Mouse (Mus musculus) cerebellum, adult 2 months (tissue): ENCODE results near the gene Eya2.

Experiments used
- CTCF ChIP-seq: fragments of 200-500 bp; IDR thresholded peaks from 2 replicates; pipeline ENCODE4 v1.5.1; 2011; ENCODE audit warnings: low read depth, mild to moderate bottlenecking, control low read depth, low read length, moderate library complexity, borderline replicate concordance; ENCODE audit not compliant: insufficient read depth
- POLR2A ChIP-seq: fragments of 200-500 bp; IDR thresholded peaks from 2 replicates; pipeline ENCODE4 v1.6.1; 2011; ENCODE audit warnings: low read length, control low read depth, borderline replicate concordance; ENCODE audit not compliant: insufficient read depth

DNA sequence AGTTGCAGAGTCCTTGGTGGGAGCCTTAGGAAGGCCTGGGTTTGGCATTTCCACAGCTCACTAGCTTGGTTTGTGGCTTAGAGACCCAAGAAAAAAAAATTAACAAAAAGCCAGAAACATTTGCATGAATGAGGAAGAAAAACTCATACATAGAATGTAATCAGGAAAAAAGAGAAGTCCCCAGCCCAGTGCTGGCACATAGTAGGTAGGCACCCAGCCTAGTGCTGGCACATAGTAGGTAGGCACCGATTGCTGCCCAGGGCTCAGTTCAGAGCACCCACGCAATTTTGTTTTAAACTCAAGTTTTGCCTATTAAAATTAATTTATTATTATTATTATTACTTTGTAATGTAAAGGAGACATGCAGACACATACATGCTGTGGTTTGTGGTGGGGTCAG is 49.1 kb upstream of the Eya2 start:
- no peak for TF ChIP-seq POLR2A
- TF ChIP-seq CTCF = no peak
